In genomic region chr17:57758033-57758432, GRCm38 (mm10) we compare ENCODE assay signal across 25 mouse cellular contexts. TPM values are rescaled to one million over a fixed set of nuclear protein-coding genes. Genes with fewer than 3 reads are reported as not detected.
"Had no signal": no experiment of that assay in that cellular context is flagged by ENCODE, and none has a peak within 500 bp of the region (broad histone marks: within the 10 kb centered on the region; RNA-seq: fewer than 3 reads in every experiment).

No protein-coding gene starts in this region.

- DNase-seq: retina, postnatal 1 day; right cerebral cortex, adult 18-20 months; right cerebral cortex, postnatal 14 days; right cerebral cortex, postnatal 25 days; right cerebral cortex, postnatal 4 days; spleen, adult 18-20 months; thymus, adult 18-20 months; thymus, adult 2 months; thymus, postnatal 14 days; thymus, postnatal 25 days; thymus, postnatal 36 days; thymus, postnatal 4 days had no signal

- H3K9ac ChIP-seq: neural tube, embryonic 13.5 days; neural tube, embryonic 15.5 days; stomach, embryonic 15.5 days had no signal

- H3K27me3 ChIP-seq: neural tube, embryonic 13.5 days; neural tube, embryonic 15.5 days; stomach, embryonic 15.5 days had no signal

- H3K9me3 ChIP-seq: neural tube, embryonic 13.5 days; neural tube, embryonic 15.5 days; stomach, embryonic 15.5 days had no signal

- H3K4me1 ChIP-seq: neural tube, embryonic 13.5 days; neural tube, embryonic 15.5 days; stomach, embryonic 15.5 days had no signal

- H3K36me3 ChIP-seq: neural tube, embryonic 13.5 days; neural tube, embryonic 15.5 days; stomach, embryonic 15.5 days had no signal

- H3K4me3 ChIP-seq: neural tube, embryonic 13.5 days; neural tube, embryonic 15.5 days; stomach, embryonic 15.5 days had no signal

- H3K27ac ChIP-seq: neural tube, embryonic 13.5 days; neural tube, embryonic 15.5 days; stomach, embryonic 15.5 days; stomach, postnatal 0 days had no signal

RNA-seq across cellular contexts. Expression of gene Cntnap5c, which starts 11.3 kb away (rescaled TPM):
- total RNA-seq: neutrophil, adult 5-6 weeks had no signal
- polyA plus RNA-seq: small intestine, adult 2 months; spleen, adult 2 months; stomach, embryonic 14.5 days; stomach, embryonic 15.5 days; stomach, embryonic 16.5 days; stomach, postnatal 0 days; thymus, postnatal 0 days had no signal

RNA-seq across cellular contexts. Expression of gene Gm21834, which starts 16.0 kb away (rescaled TPM):
- total RNA-seq: neutrophil, adult 5-6 weeks had no signal
- polyA plus RNA-seq: neural tube, embryonic 13.5 days; neural tube, embryonic 14.5 days; neural tube, embryonic 15.5 days; small intestine, adult 2 months; spleen, adult 2 months; stomach, embryonic 14.5 days; stomach, embryonic 15.5 days; stomach, embryonic 16.5 days; stomach, postnatal 0 days; testis, adult 2 months; thymus, adult 2 months; thymus, postnatal 0 days; urinary bladder, adult 2 months had no signal
